Mouse (Mus musculus) kidney, adult 11 months (tissue): ENCODE results near the gene Ccser1.

Source experiments
- DNase-seq: peaks from one replicate; pipeline ENCODE4 v3.0.0; 2022

Gene Ccser1

DNA sequence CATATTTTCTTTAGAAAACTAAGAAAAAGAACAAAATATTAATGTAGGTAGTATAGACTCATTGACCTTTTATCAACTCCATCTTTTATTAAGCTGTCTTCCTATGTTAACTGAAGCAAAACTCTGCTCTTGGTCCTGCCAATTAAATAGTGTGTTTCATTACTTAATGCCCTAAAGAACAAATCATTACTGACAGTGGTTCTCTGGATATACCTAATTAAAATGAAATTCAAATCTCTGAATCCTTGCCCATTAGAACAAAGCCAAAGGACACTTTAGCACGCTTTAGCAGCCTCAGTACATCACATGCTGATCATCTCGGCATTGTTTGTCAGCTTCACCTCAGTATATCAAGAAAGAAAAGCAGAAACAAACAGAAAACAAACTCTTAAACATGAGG lies 952.4 kb downstream of the Ccser1 start:
- no peak for DNase-seq

DNA sequence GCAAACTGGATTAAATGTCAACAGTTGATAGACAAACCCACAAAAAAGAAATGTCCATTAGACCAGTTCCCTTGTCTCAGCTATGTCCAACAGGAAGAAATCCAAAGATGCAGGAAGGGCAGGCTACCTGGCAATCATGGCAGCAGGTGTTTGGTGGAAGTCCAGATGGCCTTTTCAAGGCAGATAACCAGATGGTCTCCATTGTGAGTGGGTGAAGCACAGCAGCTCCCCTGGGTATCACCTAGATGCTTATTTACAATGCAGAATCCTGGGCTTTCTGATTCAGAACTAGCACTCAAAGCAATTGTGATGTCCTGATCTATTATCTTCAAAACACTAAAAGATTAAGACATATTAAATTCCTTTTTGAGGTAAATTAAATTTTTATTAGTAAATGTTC lies 980.2 kb downstream of the Ccser1 start:
- no peak for DNase-seq

DNA sequence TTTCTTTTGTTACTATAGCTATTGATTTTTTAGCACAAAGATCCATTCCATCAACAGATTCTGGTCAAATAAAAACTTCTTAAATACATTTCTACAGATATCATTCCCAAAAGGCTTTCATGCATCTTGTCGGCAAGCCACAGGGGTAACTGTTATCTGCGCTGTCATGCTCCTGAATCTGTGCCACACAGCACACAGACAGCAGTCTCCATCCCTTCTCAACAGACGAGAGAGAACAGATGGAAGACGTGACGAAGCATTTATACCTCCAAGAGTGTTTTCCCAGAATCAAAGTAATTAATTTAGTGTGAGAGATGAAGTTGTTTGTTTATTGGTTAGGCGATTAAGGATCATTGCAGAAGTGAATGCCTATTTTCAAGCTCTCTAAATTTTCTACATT lies 982.5 kb downstream of the Ccser1 start:
- DNase-seq = no peak

DNA sequence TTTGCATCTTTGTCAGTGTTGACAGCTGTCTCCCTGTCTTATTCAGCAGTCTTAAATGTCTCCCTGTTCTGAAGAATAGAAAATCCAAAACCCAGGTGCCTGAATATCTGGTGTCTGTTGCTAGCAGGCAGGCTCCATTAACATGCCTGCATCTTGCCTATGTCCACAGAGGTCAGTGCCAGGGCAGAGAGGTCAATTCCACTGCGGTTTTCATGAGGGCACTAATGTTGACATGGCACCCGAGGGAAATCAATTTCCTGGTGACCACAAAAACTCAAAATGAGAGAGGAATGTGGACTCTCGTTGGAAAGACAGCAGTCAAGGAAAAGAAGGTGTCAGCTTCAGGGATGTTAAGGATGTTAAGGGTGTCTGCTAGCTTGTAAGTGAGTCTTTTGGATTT lies 983.7 kb downstream of the Ccser1 start:
- DNase-seq = no peak

DNA sequence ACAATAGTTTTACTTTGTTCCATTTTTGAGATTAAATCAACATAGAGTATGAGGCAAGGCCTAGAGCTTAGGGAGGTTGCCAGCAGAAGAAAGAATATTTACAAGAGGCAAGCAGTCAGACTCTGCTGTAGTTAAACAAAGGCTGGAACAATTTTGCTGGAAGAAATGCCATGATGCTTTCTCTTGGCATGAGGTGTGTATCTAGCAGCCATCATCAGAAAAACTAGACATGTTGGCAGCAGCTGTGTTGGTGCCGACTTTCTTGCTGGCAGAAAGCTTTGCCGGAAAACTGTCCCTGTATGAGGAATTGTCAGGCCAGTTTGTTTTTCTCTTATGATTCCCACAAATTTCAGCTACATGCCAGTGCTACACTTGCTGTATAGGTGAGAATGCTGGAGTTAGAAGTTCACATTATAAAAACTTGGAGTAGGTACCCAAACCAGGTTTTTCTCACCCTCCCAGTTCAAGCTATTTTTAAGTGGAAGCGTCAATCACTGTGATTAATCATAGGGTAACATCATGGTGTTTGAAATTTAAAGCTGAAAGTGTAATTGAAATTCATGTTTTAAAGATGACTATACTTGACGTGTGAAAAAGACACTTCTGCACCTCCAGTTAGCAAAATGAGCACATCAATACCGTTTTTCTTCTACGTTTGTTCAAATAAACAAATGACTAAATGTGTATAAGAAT lies 1016.5 kb downstream of the Ccser1 start:
- DNase-seq = no peak

DNA sequence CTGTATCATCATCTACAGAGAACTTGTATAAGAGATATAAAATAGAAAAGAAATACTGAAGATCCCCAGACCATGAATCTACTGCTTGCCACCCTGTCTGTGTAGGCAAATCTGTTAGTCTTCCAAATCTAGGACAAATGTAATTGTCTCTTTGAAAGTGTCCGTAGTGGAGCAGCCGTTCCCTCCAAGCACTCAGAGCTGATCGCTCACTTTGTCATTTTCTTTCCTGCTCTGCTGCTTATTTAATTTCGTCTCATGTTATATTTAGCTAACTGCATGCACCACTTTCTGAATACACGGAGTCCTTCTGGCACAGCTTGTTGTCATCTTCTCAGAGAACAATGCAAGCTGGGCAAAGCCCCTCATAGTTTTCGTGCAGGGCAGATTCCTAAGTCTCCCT lies 1018.6 kb downstream of the Ccser1 start:
- no peak for DNase-seq

DNA sequence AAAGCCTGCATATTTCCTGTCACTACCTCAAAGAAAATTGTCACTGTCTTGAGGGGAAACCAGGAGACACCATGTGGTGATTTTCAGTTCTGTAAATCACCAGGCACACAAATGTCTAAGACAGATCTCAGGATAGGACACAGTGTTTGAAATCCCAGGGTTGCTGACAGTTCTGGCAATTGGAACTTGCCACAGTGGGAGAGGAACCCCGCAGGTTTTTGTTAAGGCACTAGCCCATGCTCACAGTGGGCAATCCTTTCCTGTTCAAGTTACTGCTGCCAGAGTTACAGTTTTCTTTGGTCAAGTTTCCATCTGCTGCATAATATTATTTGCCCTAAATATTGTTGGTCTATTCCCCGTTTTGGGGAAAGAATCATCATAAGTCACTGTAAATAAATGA lies 1024.9 kb downstream of the Ccser1 start:
- no peak for DNase-seq

DNA sequence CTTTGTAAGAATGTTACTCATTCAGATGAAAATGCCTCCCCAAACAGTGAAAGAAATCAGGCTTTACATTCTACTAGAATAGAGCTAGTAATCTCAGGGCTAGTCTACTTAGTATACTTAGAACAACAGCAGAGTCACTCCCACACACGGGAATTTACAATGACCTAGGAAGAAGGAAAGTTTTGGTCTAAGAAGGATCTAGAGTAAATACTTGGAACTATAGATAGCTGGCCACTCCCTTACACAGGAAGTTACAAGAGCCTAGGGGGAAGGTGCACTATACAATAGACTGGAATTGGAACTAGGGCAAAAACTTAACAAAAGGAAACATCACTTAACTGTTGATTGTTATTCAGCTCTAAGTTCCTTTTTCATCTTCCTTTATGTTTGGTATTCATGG lies 1041.7 kb downstream of the Ccser1 start:
- DNase-seq = no peak

DNA sequence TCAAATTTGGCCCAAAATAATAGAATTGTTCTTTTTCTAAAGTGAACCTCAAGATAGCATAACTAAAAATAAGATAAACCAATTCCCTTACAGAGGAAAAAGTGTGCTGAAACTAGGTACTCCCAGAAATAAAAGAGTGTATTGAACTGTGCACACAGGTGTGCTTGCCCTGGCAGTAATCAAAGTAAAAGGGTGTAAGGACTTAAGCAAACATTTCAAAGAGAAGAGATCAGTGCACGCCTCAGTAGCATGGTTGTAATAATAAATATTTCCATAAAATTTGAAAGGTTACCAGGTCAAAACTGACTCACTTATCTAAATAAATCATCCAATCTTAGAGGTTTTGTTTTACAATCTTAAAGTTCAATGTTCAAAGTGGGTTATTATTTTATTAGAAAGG lies 1083.8 kb downstream of the Ccser1 start:
- no peak for DNase-seq

DNA sequence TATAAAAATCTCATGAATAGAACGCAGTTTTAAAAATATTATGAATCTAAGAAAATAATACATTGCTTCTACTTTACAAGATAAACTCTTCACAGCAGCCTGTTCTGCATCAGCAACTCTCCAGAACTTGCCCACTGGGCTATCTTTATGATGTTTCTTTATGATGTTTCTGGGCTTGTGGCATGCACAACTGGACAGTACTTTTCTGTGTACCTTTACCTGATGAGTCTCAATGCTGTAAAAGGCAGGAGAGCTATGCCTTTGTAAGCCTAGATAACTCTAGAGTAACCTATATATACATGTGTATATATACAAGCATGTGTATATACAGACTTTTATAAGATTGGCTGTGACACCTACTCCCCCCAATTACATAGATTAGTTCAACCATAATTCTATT lies 1084.4 kb downstream of the Ccser1 start:
- no peak for DNase-seq

DNA sequence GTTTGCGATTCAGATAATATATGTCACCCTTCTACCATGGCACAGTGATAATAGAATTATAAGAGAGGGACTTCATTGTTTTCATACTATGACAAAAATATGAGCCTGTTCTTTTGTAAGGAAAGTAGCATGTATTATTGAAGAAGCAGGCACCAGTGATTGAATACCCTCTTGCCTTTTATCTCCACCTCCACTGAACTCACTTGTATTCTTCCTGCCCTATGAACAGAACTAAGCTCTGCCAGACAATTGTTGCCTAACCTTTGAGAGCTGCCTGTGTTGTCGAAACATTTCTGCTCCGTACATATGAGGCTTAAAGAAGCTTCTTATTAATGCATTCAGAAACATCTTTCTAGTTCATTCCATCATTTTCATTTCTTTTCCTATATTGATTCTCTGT lies 1101.1 kb downstream of the Ccser1 start:
- DNase-seq = no peak

DNA sequence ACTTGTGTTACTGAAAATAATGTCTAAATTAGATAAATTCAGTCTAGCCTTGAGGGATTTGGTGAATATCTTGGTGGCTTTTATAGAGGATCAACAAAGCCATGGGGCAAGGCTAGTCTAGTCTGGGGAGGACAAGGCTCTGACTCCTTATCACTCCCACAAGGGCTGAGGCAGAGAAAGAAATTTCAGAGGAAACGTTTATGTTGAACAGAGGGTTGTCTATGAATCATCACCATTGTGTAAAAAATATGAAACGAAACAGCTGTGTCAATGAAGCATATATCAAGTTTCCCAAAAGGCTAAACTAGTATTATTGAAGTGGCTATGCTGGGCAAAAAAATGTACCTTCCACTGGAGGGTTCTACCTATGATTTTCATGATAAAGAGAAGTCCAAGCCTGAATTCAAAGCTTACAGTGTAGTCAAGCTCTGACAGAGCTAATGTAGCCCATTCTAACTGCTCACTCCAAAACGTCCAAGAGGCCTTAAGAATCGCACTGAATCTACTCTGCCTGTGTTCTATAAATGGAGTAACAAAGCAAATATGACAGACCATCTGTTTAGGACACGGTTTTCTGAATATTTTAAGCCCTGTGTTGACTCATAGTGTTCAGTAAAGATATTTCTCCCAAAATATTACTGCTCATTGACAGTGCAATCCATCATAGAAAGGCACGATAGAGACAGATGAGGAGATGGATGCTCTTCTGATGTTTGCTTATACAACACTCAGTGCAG lies 1121.6 kb downstream of the Ccser1 start:
- no peak for DNase-seq

DNA sequence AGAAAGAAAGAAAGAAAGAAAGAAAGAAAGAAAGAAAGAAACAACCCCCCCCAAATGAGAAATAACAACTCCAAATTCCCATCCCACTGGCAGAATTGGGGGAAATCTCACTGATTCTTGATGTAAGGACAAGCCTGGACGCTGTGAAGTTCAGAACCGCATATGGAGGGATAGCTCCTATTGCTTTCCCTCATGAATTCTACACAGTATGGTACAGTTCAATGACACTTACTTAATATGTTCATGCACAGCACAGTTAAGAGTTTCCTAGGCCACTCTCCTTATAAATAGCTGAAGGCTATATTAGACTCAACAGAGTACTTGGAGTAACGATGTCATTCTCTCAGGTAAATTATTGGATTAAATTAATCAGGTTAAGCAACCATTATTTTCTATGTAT lies 1138.5 kb downstream of the Ccser1 start:
- DNase-seq = no peak

DNA sequence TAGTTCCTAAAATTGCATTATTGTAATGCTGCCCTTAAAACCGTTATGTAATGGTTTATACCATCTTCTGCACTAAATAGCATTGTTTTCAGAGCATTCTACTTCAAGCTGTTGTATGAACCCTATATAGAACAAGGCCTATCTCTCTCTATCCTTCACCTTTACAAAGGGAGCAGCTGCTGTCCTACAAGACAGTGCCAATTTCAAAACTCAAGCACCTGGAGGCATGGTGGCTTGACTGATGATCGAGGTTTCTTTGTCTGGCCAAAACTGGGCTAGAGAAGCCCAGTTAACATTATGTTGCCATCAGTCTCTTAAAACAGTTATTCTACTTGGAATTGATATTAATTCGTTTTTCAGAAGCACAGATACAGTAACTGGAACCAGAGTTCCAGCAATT lies 1160.2 kb downstream of the Ccser1 start:
- no peak for DNase-seq

DNA sequence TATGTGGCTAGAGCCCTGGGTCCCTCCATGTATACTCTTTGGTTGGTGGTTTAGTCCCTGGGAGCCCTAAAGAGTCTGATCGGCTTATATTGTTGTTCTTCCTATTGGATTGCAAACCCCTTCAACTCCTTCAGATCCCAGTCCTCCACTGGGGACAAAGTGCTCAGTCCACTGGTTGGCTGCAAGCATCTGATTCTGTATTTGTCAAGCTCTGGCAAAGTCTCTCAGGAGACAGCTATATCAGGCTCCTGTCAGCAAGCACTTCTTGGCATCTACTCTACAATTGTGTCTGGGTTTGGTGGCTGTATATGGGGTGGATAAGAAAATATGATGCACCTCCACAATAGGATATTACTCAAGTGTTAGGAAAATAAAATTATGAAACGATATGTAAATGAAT lies 1187.7 kb downstream of the Ccser1 start:
- no peak for DNase-seq
